Mouse (Mus musculus): ENCODE measurements around the gene Cbfa2t3. TPM values are rescaled to one million over a fixed set of nuclear protein-coding genes. Genes with fewer than 3 reads are reported as not detected.
A peak's percentile ranks its signal among the peaks of the same experiment; 100 is the strongest.

The Cbfa2t3 gene
- polyA plus RNA-seq, 1 experiment from 2014 or later = 27.7 TPM

GRCm38 (mm10) chr8:122579196-122579595, 119.7 kb downstream of the Cbfa2t3 start:
- Histone ChIP-seq H3K4me3 (replicated peaks; ENCODE audit: low read length) (no peak overlapping the region), H3K9ac (no peak overlapping the region), H3K36me3 (replicated peaks; ENCODE audit: control insufficient read depth, insufficient read depth) (no peaks in the 10 kb centered on the region; the same call in 1 of the 2 replicates), H3K27me3 (ENCODE audit: control insufficient read depth, insufficient read depth, low read length) (no peaks in the 10 kb centered on the region), H3K9me3 (ENCODE audit: control insufficient read depth, low read length) (no peaks in the 10 kb centered on the region), H3K27ac (no peak overlapping the region), H3K4me1 (replicated peaks; ENCODE audit: control insufficient read depth, insufficient read depth, low read length) (peaks cover 22% of the 10 kb centered on the region), H3K4me2 (replicated peaks) (no peak overlapping the region)
- DNase-seq (ENCODE audit: low spot score) (no peak), ATAC-seq (ENCODE audit: low FRiP score) (no peak)
- 37% methylated on average over 7 of the region's 7 CpGs for WGBS

DNA sequence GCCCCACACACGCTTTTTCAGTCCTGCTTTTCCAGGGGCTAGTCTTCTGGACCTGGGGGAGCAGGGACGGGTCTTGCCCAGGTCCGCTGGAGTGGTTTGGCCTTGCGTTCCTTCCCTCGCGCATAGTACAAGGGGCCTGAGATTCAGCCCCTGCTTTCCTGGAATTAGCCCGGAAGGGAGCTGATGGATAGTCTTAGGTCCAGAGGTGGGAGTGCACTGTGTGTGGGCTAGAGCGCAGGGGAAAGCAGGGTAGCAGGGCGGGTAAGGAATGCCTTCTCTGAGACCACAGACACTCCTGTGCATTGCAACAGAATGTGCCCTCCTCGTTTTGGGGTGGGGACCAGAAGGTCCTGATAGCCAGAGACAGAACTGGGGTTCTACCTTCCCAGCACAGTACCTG, 121.8 kb downstream of the Cbfa2t3 start:
- no peak for DNase-seq (ENCODE audit: low spot score)
- peak overlapping the region; percentile 53 for H3K4me3 ChIP-seq (replicated peaks; ENCODE audit: low read length)
- H3K36me3 ChIP-seq (replicated peaks; ENCODE audit: control insufficient read depth, insufficient read depth) = peaks cover 3% of the 10 kb centered on the region; the same call in 1 of the 2 replicates
- peak overlapping the region; percentile 80 for H3K9ac ChIP-seq
- no peak overlapping the region for H3K27ac ChIP-seq
- no peaks in the 10 kb centered on the region for H3K9me3 ChIP-seq (ENCODE audit: control insufficient read depth, low read length)
- no peaks in the 10 kb centered on the region for H3K27me3 ChIP-seq (ENCODE audit: control insufficient read depth, insufficient read depth, low read length)
- WGBS = 48% methylated on average over 10 of the region's 10 CpGs
- ATAC-seq (ENCODE audit: low FRiP score) = peak; percentile 5; the same call in 1 of the 2 replicates
- peaks cover 22% of the 10 kb centered on the region for H3K4me1 ChIP-seq (replicated peaks; ENCODE audit: control insufficient read depth, insufficient read depth, low read length)
- peak overlapping the region; percentile 75 for H3K4me2 ChIP-seq (replicated peaks)

DNA sequence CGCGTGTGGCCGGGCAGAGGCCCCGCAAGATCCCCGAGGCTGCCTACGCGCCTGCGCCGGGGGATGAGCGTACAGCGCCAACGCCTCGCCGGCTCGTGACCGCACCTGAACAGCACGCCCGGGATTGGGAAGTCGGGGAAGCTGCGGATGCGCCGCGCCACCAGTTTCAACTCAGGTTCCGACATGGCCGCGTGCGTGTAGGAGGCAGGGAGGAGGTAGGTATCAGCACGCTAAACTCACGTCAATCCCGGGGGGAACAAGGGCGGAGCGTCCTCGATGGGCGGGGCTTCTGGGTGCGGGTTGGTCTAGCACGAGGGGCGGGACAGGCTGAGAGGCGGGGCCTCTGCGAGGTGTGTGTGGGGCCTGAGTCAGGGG, 122.3 kb downstream of the Cbfa2t3 start, which contains the start of gene Aprt:
Aprt (minus strand) TSS at position 262 of the 375 bp plus-strand sequence.
- Histone ChIP-seq H3K4me2 (replicated peaks) (peak within 1 kb of the TSS; percentile 75), H3K4me1 (replicated peaks; ENCODE audit: control insufficient read depth, insufficient read depth, low read length) (peaks cover 22% of the 10 kb centered on the region), H3K9ac (peak within 1 kb of the TSS; percentile 80), H3K27me3 (ENCODE audit: control insufficient read depth, insufficient read depth, low read length) (no peaks in the 10 kb centered on the region), H3K36me3 (replicated peaks; ENCODE audit: control insufficient read depth, insufficient read depth) (peaks cover 5% of the 10 kb centered on the region; the same call in 1 of the 2 replicates), H3K27ac (peak within 1 kb of the TSS; percentile 66), H3K4me3 (replicated peaks; ENCODE audit: low read length) (peak within 1 kb of the TSS; percentile 53), H3K9me3 (ENCODE audit: control insufficient read depth, low read length) (no peaks in the 10 kb centered on the region)
- ATAC-seq (ENCODE audit: low FRiP score) = peak; percentile 88
- WGBS = under 1% methylated on average over 39 of the region's 39 CpGs
- peak; percentile 89 for DNase-seq (ENCODE audit: low spot score)

- H3K36me3 ChIP-seq (replicated peaks; ENCODE audit: control insufficient read depth, insufficient read depth) = peaks cover 5% of the 10 kb centered on the region; the same call in 1 of the 2 replicates
- no peaks in the 10 kb centered on the region for H3K9me3 ChIP-seq (ENCODE audit: control insufficient read depth, low read length)
- peaks cover 22% of the 10 kb centered on the region for H3K4me1 ChIP-seq (replicated peaks; ENCODE audit: control insufficient read depth, insufficient read depth, low read length)
- ATAC-seq (ENCODE audit: low FRiP score) (0 out of 2 replicates have a peak, but pooled peaks have one; percentile 15), DNase-seq (ENCODE audit: low spot score) (no peak)
- peak overlapping the region; percentile 53 for H3K4me3 ChIP-seq (replicated peaks; ENCODE audit: low read length)
- peak overlapping the region; percentile 75 for H3K4me2 ChIP-seq (replicated peaks)
- no peaks in the 10 kb centered on the region for H3K27me3 ChIP-seq (ENCODE audit: control insufficient read depth, insufficient read depth, low read length)
- peak overlapping the region; percentile 80 for H3K9ac ChIP-seq
- WGBS = 19% methylated on average over 21 of the region's 21 CpGs
- peak overlapping the region; percentile 66 for H3K27ac ChIP-seq
These were observed 122.9 kb downstream of the Cbfa2t3 start for GRCm38 (mm10) chr8:122575735-122576647.

DNA sequence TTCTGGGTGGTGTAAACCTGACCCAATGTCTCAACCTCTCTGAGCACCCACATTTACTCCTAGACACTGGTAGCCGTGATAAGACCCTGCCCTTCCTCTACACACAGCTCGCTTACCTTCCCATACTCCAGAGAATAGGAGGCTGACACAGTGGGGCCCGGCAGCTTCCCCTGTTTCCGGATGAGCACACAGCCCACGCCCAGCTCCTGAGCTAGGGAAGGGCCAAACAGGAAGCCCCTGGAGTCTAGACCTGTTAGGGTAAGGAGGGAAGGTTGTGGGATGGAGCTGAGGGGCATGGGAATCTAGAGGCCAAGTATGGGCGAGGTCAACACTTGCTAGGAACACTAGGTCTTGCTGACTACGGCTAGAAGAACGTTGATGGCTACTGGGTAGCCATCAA, 123.6 kb downstream of the Cbfa2t3 start:
- Histone ChIP-seq H3K4me3 (replicated peaks; ENCODE audit: low read length) (peak overlapping the region; percentile 53; the same call in 1 of the 2 replicates), H3K9me3 (ENCODE audit: control insufficient read depth, low read length) (no peaks in the 10 kb centered on the region), H3K9ac (peak overlapping the region; percentile 80; the same call in 1 of the 2 replicates), H3K27me3 (ENCODE audit: control insufficient read depth, insufficient read depth, low read length) (no peaks in the 10 kb centered on the region), H3K4me2 (replicated peaks) (peak overlapping the region; percentile 75), H3K4me1 (replicated peaks; ENCODE audit: control insufficient read depth, insufficient read depth, low read length) (peaks cover 22% of the 10 kb centered on the region), H3K36me3 (replicated peaks; ENCODE audit: control insufficient read depth, insufficient read depth) (peaks cover 7% of the 10 kb centered on the region; the same call in 1 of the 2 replicates), H3K27ac (no peak overlapping the region)
- DNase-seq (ENCODE audit: low spot score) = no peak
- ATAC-seq (ENCODE audit: low FRiP score) = no peak
- WGBS = 71% methylated on average over 8 of the region's 8 CpGs

Small RNAs within 50 kb of the gene (microRNA-seq; reads per million reads assigned to microRNA genes)
- gene Mir6396 = not detected

Other genes starting within 250 kb of the Cbfa2t3 start
- gene Snai3, start 238.4 kb downstream of the Cbfa2t3 start, polyA plus RNA-seq (2014; fragmentation: Nextera tagmentation; extraction: Ambion mirVana) = not detected in 2 replicates
- 31.6 and 32.6 TPM in 2 replicates for gene Rnf166, start 223.0 kb downstream of the Cbfa2t3 start, polyA plus RNA-seq (2014; fragmentation: Nextera tagmentation; extraction: Ambion mirVana)
- gene Ctu2, start 223.0 kb downstream of the Cbfa2t3 start, polyA plus RNA-seq (2014; fragmentation: Nextera tagmentation; extraction: Ambion mirVana) = 77.8 and 80.2 TPM in 2 replicates
- gene Piezo1, start 147.8 kb downstream of the Cbfa2t3 start, polyA plus RNA-seq (2014; fragmentation: Nextera tagmentation; extraction: Ambion mirVana) = 3.1 and 3.7 TPM in 2 replicates
- gene Cdt1, start 131.1 kb downstream of the Cbfa2t3 start, polyA plus RNA-seq (2014; fragmentation: Nextera tagmentation; extraction: Ambion mirVana) = 6.2 and 8.1 TPM in 2 replicates
- gene Aprt, start 122.2 kb downstream of the Cbfa2t3 start, polyA plus RNA-seq (2014; fragmentation: Nextera tagmentation; extraction: Ambion mirVana) = 183 and 187 TPM in 2 replicates
- gene Galns, start 87.6 kb downstream of the Cbfa2t3 start, polyA plus RNA-seq (2014; fragmentation: Nextera tagmentation; extraction: Ambion mirVana) = 5.8 and 6.0 TPM in 2 replicates
- gene Trappc2l, start 87.5 kb downstream of the Cbfa2t3 start, polyA plus RNA-seq (2014; fragmentation: Nextera tagmentation; extraction: Ambion mirVana) = 118 and 130 TPM in 2 replicates
- gene Pabpn1l, start 76.4 kb downstream of the Cbfa2t3 start, polyA plus RNA-seq (2014; fragmentation: Nextera tagmentation; extraction: Ambion mirVana) = not detected in 2 replicates
- 14.5 and 16.5 TPM in 2 replicates for gene Acsf3, start 76.4 kb upstream of the Cbfa2t3 start, polyA plus RNA-seq (2014; fragmentation: Nextera tagmentation; extraction: Ambion mirVana)
- 1.5 TPM in 2 replicates for gene Cdh15, start 148.9 kb upstream of the Cbfa2t3 start, polyA plus RNA-seq (2014; fragmentation: Nextera tagmentation; extraction: Ambion mirVana)